Mouse (Mus musculus) small intestine, adult 2 months (tissue): ENCODE measurements around the gene Map1b.

ENCODE experiments used
- CTCF ChIP-seq: fragments of 200-500 bp; IDR thresholded peaks from 2 replicates; pipeline ENCODE4 v1.5.1; 2012; ENCODE audit warnings: low read depth, mild to moderate bottlenecking, control low read depth, inconsistent platforms, low read length, moderate library complexity, mixed read lengths; ENCODE audit not compliant: insufficient replicate concordance, insufficient read length; ENCODE audit errors: extremely low read depth
- POLR2A ChIP-seq: fragments of 200-500 bp; IDR thresholded peaks from 2 replicates; pipeline ENCODE4 v1.6.1; 2012; ENCODE audit warnings: low read depth, mild to moderate bottlenecking, control low read depth, inconsistent platforms, low read length, moderate library complexity

DNA sequence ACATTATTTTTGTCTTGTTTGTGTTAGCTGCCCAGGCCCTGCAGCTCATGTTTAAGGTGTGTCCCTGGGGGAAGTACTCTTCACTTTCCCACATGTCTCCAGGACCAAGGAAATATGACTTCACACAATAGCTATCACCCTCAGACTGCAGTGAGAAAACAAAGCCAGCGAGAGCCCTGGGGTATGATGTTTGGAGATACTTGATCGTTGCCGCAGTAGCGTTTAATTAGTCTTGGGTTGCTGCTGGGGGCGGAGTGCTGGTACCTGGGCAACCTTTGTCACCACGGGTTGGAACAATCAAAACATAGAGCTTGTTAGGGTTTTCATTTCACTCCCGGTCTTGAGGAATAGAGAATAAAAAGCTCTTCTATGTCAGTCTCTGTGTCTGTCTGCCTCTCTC is 14.9 kb downstream of the Map1b start:
- TF ChIP-seq POLR2A (no peak), CTCF (no peak)
